Mouse (Mus musculus) small intestine, adult 2 months (tissue): ENCODE results near the gene Fam78a. TPM values are rescaled to one million over a fixed set of nuclear protein-coding genes. Genes with fewer than 3 reads are reported as not detected.

Experiments
- H3K27ac ChIP-seq: fragments of 200-500 bp; 2 replicates; pipeline ENCODE4 v1.5.1; 2012; ENCODE audit warnings: low read depth, low read length, control low read depth, inconsistent platforms; ENCODE audit not compliant: insufficient read depth
- H3K27me3 ChIP-seq: fragments of 200-500 bp; 2 replicates; pipeline ENCODE4 v1.6.1; 2012; ENCODE audit warnings: mild to moderate bottlenecking, moderate library complexity, low read length, inconsistent platforms; ENCODE audit not compliant: control insufficient read depth, insufficient read depth
- H3K36me3 ChIP-seq: fragments of 200-500 bp; 2 replicates; pipeline ENCODE4 v1.6.1; 2012; ENCODE audit warnings: mild to moderate bottlenecking, low read length, control low read depth, inconsistent platforms; ENCODE audit not compliant: control insufficient read depth, insufficient read depth
- H3K4me1 ChIP-seq: fragments of 200-500 bp; 2 replicates; pipeline ENCODE4 v1.6.1; 2012; ENCODE audit warnings: low read length, inconsistent platforms, mixed read lengths; ENCODE audit not compliant: control insufficient read depth, insufficient read depth, insufficient read length
- H3K4me3 ChIP-seq: fragments of 200-500 bp; 2 replicates; pipeline ENCODE4 v1.5.1; 2012; ENCODE audit warnings: low read depth, mild to moderate bottlenecking, control low read depth, inconsistent platforms, low read length, moderate library complexity
- CTCF ChIP-seq: fragments of 200-500 bp; IDR thresholded peaks from 2 replicates; pipeline ENCODE4 v1.5.1; 2012; ENCODE audit warnings: low read depth, mild to moderate bottlenecking, control low read depth, inconsistent platforms, low read length, moderate library complexity, mixed read lengths; ENCODE audit not compliant: insufficient replicate concordance, insufficient read length; ENCODE audit errors: extremely low read depth
- POLR2A ChIP-seq: fragments of 200-500 bp; IDR thresholded peaks from 2 replicates; pipeline ENCODE4 v1.6.1; 2012; ENCODE audit warnings: low read depth, mild to moderate bottlenecking, control low read depth, inconsistent platforms, low read length, moderate library complexity
- WGBS: fragments of 180-500 bp; shearing (Covaris S2); methylation state at CpG from one replicate; pipeline ENCODE4 v1.1.7; 2018; 5-methylcytosine and 5-hydroxymethylcytosine counted together
- polyA plus RNA-seq: library from polyadenylated mRNA; depleted of rRNA; stranded (reverse); fragments of >200 nt; gene quantifications from 2 replicates; pipeline ENCODE4 v1.2.3, GENCODE M21; 2012

Gene Fam78a
- polyA plus RNA-seq, 1 experiment: 25.3 TPM

GRCm38 (mm10) chr2:32095351-32096121, 10.9 kb upstream of the Fam78a start, which contains the start of gene Plpp7:
Gene Plpp7 (plus strand): TSS chr2:32095528.
- TF ChIP-seq CTCF (no peak), POLR2A (no peak)
- Histone ChIP-seq H3K36me3 (no peaks in the 10 kb centered on the region), H3K4me3 (peak within 1 kb of the TSS; percentile 49), H3K27ac (peak within 1 kb of the TSS; percentile 30; the same call in 1 of the 2 replicates), H3K27me3 (no peaks in the 10 kb centered on the region), H3K4me1 (peaks cover 9% of the 10 kb centered on the region; the same call in 1 of the 2 replicates)
- WGBS: 58% methylated on average over 22 of the region's 22 CpGs

GRCm38 (mm10) chr2:32094001-32094707, 9.5 kb upstream of the Fam78a start:
- Histone ChIP-seq H3K36me3 (no peaks in the 10 kb centered on the region), H3K27me3 (no peaks in the 10 kb centered on the region), H3K4me3 (no peak overlapping the region), H3K27ac (peak overlapping the region; percentile 93), H3K4me1 (peaks cover 9% of the 10 kb centered on the region; the same call in 1 of the 2 replicates)
- TF ChIP-seq POLR2A (no peak), CTCF (no peak)
- 67% methylated on average over 7 of the region's 7 CpGs for WGBS

GRCm38 (mm10) chr2:32091956-32092355, 7.3 kb upstream of the Fam78a start:
- H3K4me1 ChIP-seq: peaks cover 13% of the 10 kb centered on the region
- no peak for TF ChIP-seq POLR2A
- no peak for TF ChIP-seq CTCF
- 53% methylated on average over 3 of the region's 3 CpGs for WGBS
- peaks cover 7% of the 10 kb centered on the region for H3K27me3 ChIP-seq
- no peak overlapping the region for H3K27ac ChIP-seq
- H3K36me3 ChIP-seq: no peaks in the 10 kb centered on the region
- no peak overlapping the region for H3K4me3 ChIP-seq

GRCm38 (mm10) chr2:32090145-32090544, 5.5 kb upstream of the Fam78a start:
- Histone ChIP-seq H3K36me3 (no peaks in the 10 kb centered on the region), H3K4me3 (no peak overlapping the region), H3K4me1 (peaks cover 9% of the 10 kb centered on the region), H3K27ac (no peak overlapping the region), H3K27me3 (peaks cover 7% of the 10 kb centered on the region)
- TF ChIP-seq CTCF: no peak
- no peak for TF ChIP-seq POLR2A
- WGBS: 82% methylated on average over 2 of the region's 2 CpGs

GRCm38 (mm10) chr2:32089606-32090005, 4.9 kb upstream of the Fam78a start:
- Histone ChIP-seq H3K4me3 (no peak overlapping the region), H3K27me3 (peaks cover 7% of the 10 kb centered on the region), H3K4me1 (peaks cover 8% of the 10 kb centered on the region), H3K27ac (no peak overlapping the region), H3K36me3 (no peaks in the 10 kb centered on the region)
- TF ChIP-seq POLR2A: no peak
- no peak for TF ChIP-seq CTCF
- WGBS: 64% methylated on average over 3 of the region's 3 CpGs

- Histone ChIP-seq H3K27me3 (peaks cover 10% of the 10 kb centered on the region), H3K4me1 (peaks cover 4% of the 10 kb centered on the region; the same call in 1 of the 2 replicates), H3K36me3 (no peaks in the 10 kb centered on the region), H3K27ac (no peak overlapping the region), H3K4me3 (no peak overlapping the region)
- TF ChIP-seq POLR2A: no peak
- TF ChIP-seq CTCF: no peak
- WGBS: 5% methylated on average over 35 of the region's 35 CpGs
Observed at GRCm38 (mm10) chr2:32088372-32088981, 3.8 kb upstream of the Fam78a start.

- Histone ChIP-seq H3K36me3 (no peaks in the 10 kb centered on the region), H3K4me3 (no peak overlapping the region), H3K27me3 (peaks cover 10% of the 10 kb centered on the region), H3K4me1 (peaks cover 4% of the 10 kb centered on the region; the same call in 1 of the 2 replicates), H3K27ac (no peak overlapping the region)
- 60% methylated on average over 4 of the region's 4 CpGs for WGBS
- TF ChIP-seq POLR2A: no peak
- TF ChIP-seq CTCF: no peak
Observed at GRCm38 (mm10) chr2:32087606-32088005, 2.9 kb upstream of the Fam78a start.
